ENCODE assay signal across 8 mouse cellular contexts in genomic region chr10:13060021-13060668, GRCm38 (mm10). TPM values are rescaled to one million over a fixed set of nuclear protein-coding genes. Genes with fewer than 3 reads are reported as not detected.
DNase-seq lines count a peak whose midpoint lies in the region; ATAC-seq and TF ChIP-seq lines count a peak whose summit lies in the region.

Gene Plagl1 (plus strand): TSS chr10:13060504.

- no peak for TF ChIP-seq CTCF in hindbrain, postnatal 0 days (IDR thresholded peaks at IDR 0.05; ENCODE audit: low read depth)

- 61% methylated on average over 11 of the region's 11 CpGs for WGBS in liver, embryonic 11.5 days
- WGBS in embryonic facial prominence, embryonic 14.5 days = 53% methylated on average over 11 of the region's 11 CpGs
- 56% methylated on average over 11 of the region's 11 CpGs for WGBS in hindbrain, postnatal 0 days
- WGBS in liver, embryonic 13.5 days (ENCODE audit: insufficient replicate concordance) = 66% methylated on average over 11 of the region's 11 CpGs

- peaks cover 17% of the 10 kb centered on the region for H3K27me3 ChIP-seq in liver, embryonic 11.5 days (replicated peaks; ENCODE audit: control insufficient read depth, insufficient read depth, low read length)
- H3K27me3 ChIP-seq in embryonic facial prominence, embryonic 14.5 days (replicated peaks; ENCODE audit: control insufficient read depth, insufficient read depth, low read length) = peaks cover 28% of the 10 kb centered on the region
- H3K27me3 ChIP-seq in hindbrain, postnatal 0 days (ENCODE audit: insufficient read depth, low read length) = no peaks in the 10 kb centered on the region
- H3K27me3 ChIP-seq in liver, embryonic 13.5 days = peaks cover 19% of the 10 kb centered on the region

- H3K9ac ChIP-seq in liver, embryonic 11.5 days (ENCODE audit: low read depth, low read length) = no peak within 1 kb of the TSS
- H3K9ac ChIP-seq in embryonic facial prominence, embryonic 14.5 days (ENCODE audit: low read depth, low read length) = peak within 1 kb of the TSS; percentile 41
- peak within 1 kb of the TSS; percentile 46 for H3K9ac ChIP-seq in hindbrain, postnatal 0 days (replicated peaks; ENCODE audit: low read length)
- H3K9ac ChIP-seq in liver, embryonic 13.5 days = no peak within 1 kb of the TSS

- no peaks in the 10 kb centered on the region for H3K9me3 ChIP-seq in liver, embryonic 11.5 days (ENCODE audit: control insufficient read depth, low read length)
- H3K9me3 ChIP-seq in embryonic facial prominence, embryonic 14.5 days (ENCODE audit: control insufficient read depth, low read length) = no peaks in the 10 kb centered on the region
- no peaks in the 10 kb centered on the region for H3K9me3 ChIP-seq in hindbrain, postnatal 0 days (ENCODE audit: low read length)
- H3K9me3 ChIP-seq in liver, embryonic 13.5 days (replicated peaks) = no peaks in the 10 kb centered on the region

- H3K4me2 ChIP-seq in liver, embryonic 11.5 days = peak within 1 kb of the TSS; percentile 67
- H3K4me2 ChIP-seq in embryonic facial prominence, embryonic 14.5 days (ENCODE audit: low read depth, low read length) = peak within 1 kb of the TSS; percentile 70
- peak within 1 kb of the TSS; percentile 85 for H3K4me2 ChIP-seq in hindbrain, postnatal 0 days (ENCODE audit: low read depth, low read length)
- H3K4me2 ChIP-seq in liver, embryonic 13.5 days = peak within 1 kb of the TSS; percentile 51

- ATAC-seq in liver, embryonic 11.5 days (replicated peaks; ENCODE audit: low FRiP score) = no peak
- ATAC-seq in embryonic facial prominence, embryonic 14.5 days (ENCODE audit: low read depth) = no peak
- ATAC-seq in hindbrain, postnatal 0 days = no peak
- ATAC-seq in liver, embryonic 13.5 days (ENCODE audit: low read depth) = no peak

- no peak for DNase-seq in liver, embryonic 11.5 days (ENCODE audit: low spot score)
- DNase-seq in liver = no peak
- no peak for DNase-seq in embryonic facial prominence, embryonic 14.5 days (ENCODE audit: low spot score)
- DNase-seq in hindbrain, postnatal 0 days (ENCODE audit: low spot score) = no peak
- DNase-seq in liver, embryonic 13.5 days = no peak
- DNase-seq in retina, embryonic 14.5 days (ENCODE audit: low spot score) = no peak
- no peak for DNase-seq in ovary, adult 18-20 months (ENCODE audit: low spot score)
- no peak for DNase-seq in adrenal gland, adult (ENCODE audit: inconsistent age in 2 of 2, low spot score in 1 of 2)

- peak within 1 kb of the TSS; percentile 36; the same call in 1 of the 2 replicates for H3K4me3 ChIP-seq in liver, embryonic 11.5 days (ENCODE audit: low read depth, low read length)
- H3K4me3 ChIP-seq in embryonic facial prominence, embryonic 14.5 days (ENCODE audit: low read depth, low read length) = peak within 1 kb of the TSS; percentile 40
- peak within 1 kb of the TSS; percentile 46 for H3K4me3 ChIP-seq in hindbrain, postnatal 0 days (ENCODE audit: low read length)
- peak within 1 kb of the TSS; percentile 30 for H3K4me3 ChIP-seq in liver, embryonic 13.5 days (replicated peaks)

- H3K27ac ChIP-seq in liver, embryonic 11.5 days (ENCODE audit: low read depth, low read length) = no peak within 1 kb of the TSS
- no peak within 1 kb of the TSS for H3K27ac ChIP-seq in embryonic facial prominence, embryonic 14.5 days (replicated peaks; ENCODE audit: low read depth, low read length)
- no peak within 1 kb of the TSS for H3K27ac ChIP-seq in hindbrain, postnatal 0 days
- H3K27ac ChIP-seq in liver, embryonic 13.5 days = no peak within 1 kb of the TSS

- H3K4me1 ChIP-seq in liver, embryonic 11.5 days (replicated peaks; ENCODE audit: control insufficient read depth, insufficient read depth, low read length) = peaks cover 4% of the 10 kb centered on the region; the same call in 1 of the 2 replicates
- 0 out of 2 replicates have a peak, but pooled peaks cover 5% of the 10 kb centered on the region for H3K4me1 ChIP-seq in embryonic facial prominence, embryonic 14.5 days (ENCODE audit: control insufficient read depth, insufficient read depth, low read length)
- H3K4me1 ChIP-seq in hindbrain, postnatal 0 days (ENCODE audit: insufficient read depth, low read length) = 0 out of 2 replicates have a peak, but pooled peaks cover 13% of the 10 kb centered on the region
- no peaks in the 10 kb centered on the region; the same call in 1 of the 2 replicates for H3K4me1 ChIP-seq in liver, embryonic 13.5 days (replicated peaks)

- H3K36me3 ChIP-seq in liver, embryonic 11.5 days (ENCODE audit: control insufficient read depth, insufficient read depth, low read length) = no peaks in the 10 kb centered on the region
- H3K36me3 ChIP-seq in embryonic facial prominence, embryonic 14.5 days (ENCODE audit: control insufficient read depth, insufficient read depth, low read length) = no peaks in the 10 kb centered on the region
- H3K36me3 ChIP-seq in hindbrain, postnatal 0 days (ENCODE audit: insufficient read depth, low read length) = no peaks in the 10 kb centered on the region
- no peaks in the 10 kb centered on the region for H3K36me3 ChIP-seq in liver, embryonic 13.5 days

RNA-seq across cellular contexts. Expression of gene Plagl1, which starts in this region (rescaled TPM):
- polyA plus RNA-seq in liver, embryonic 11.5 days (2014; fragmentation: Nextera tagmentation; extraction: Ambion mirVana) = 163 and 165 TPM in 2 replicates
- polyA plus RNA-seq in embryonic facial prominence, embryonic 14.5 days (2014; fragmentation: Nextera tagmentation; extraction: Ambion mirVana) = 391 and 411 TPM in 2 replicates
- 88.2 and 112 TPM in 2 replicates for total RNA-seq in hindbrain, postnatal 0 days (2014; rRNA removed)
- 16.6 and 19.8 TPM in 2 replicates for polyA plus RNA-seq in hindbrain, postnatal 0 days (2015; fragmentation: Nextera tagmentation; extraction: Ambion mirVana)
- 26.6 and 31.7 TPM in 2 replicates for polyA plus RNA-seq in liver, embryonic 13.5 days (2015; fragmentation: Nextera tagmentation; extraction: Ambion mirVana)

Comparison
In these comparisons a context has a peak if more than half of its experiments do, and no peak if none do; other contexts are left out.
1. H3K9ac ChIP-seq: peak in embryonic facial prominence, embryonic 14.5 days (single experiment) and hindbrain, postnatal 0 days (single experiment); none in liver, embryonic 11.5 days (single experiment) and liver, embryonic 13.5 days (single experiment).
2. Peak in every context shown above with its lines, with median percentiles within 50 percentile points of each other: H3K4me2 ChIP-seq and H3K4me3 ChIP-seq.